Mouse (Mus musculus): ENCODE measurements around the gene Actrt2.

The Actrt2 gene

GRCm38 (mm10) chr4:154683068-154683752 lies 15.5 kb upstream of the Actrt2 start:
- DNase-seq (ENCODE audit: low read depth, low spot score): no peak

- DNase-seq (ENCODE audit: low read depth, low spot score): no peak
Measured at GRCm38 (mm10) chr4:154682311-154682710, 14.6 kb upstream of the Actrt2 start.

GRCm38 (mm10) chr4:154675441-154676000 lies 7.9 kb upstream of the Actrt2 start:
- no peak for DNase-seq (ENCODE audit: low read depth, low spot score)

GRCm38 (mm10) chr4:154674966-154675365 lies 7.3 kb upstream of the Actrt2 start:
- DNase-seq (ENCODE audit: low read depth, low spot score): no peak

- no peak for DNase-seq (ENCODE audit: low read depth, low spot score)
Measured at GRCm38 (mm10) chr4:154674541-154674940, 6.9 kb upstream of the Actrt2 start.

- no peak for DNase-seq (ENCODE audit: low read depth, low spot score)
Measured at GRCm38 (mm10) chr4:154673986-154674385, 6.3 kb upstream of the Actrt2 start.

GRCm38 (mm10) chr4:154672027-154672426 lies 4.4 kb upstream of the Actrt2 start:
- no peak for DNase-seq (ENCODE audit: low read depth, low spot score)

- no peak for DNase-seq (ENCODE audit: low read depth, low spot score)
Measured at GRCm38 (mm10) chr4:154671232-154671912, 3.7 kb upstream of the Actrt2 start.

- no peak for DNase-seq (ENCODE audit: low read depth, low spot score)
Measured at GRCm38 (mm10) chr4:154662681-154663215, 4.9 kb downstream of the Actrt2 start.

- DNase-seq (ENCODE audit: low read depth, low spot score): no peak
Measured at GRCm38 (mm10) chr4:154661256-154661655, 6.4 kb downstream of the Actrt2 start.

GRCm38 (mm10) chr4:154660025-154660424 lies 7.6 kb downstream of the Actrt2 start:
- DNase-seq (ENCODE audit: low read depth, low spot score): no peak

- DNase-seq (ENCODE audit: low read depth, low spot score): no peak
Measured at GRCm38 (mm10) chr4:154655134-154655910, 12.3 kb downstream of the Actrt2 start.

GRCm38 (mm10) chr4:154652494-154652893 lies 15.2 kb downstream of the Actrt2 start:
- DNase-seq (ENCODE audit: low read depth, low spot score): no peak

GRCm38 (mm10) chr4:154649083-154649747 lies 18.5 kb downstream of the Actrt2 start:
- DNase-seq (ENCODE audit: low read depth, low spot score): no peak

GRCm38 (mm10) chr4:154642496-154642895 lies 25.2 kb downstream of the Actrt2 start:
- DNase-seq (ENCODE audit: low read depth, low spot score): no peak

- DNase-seq (ENCODE audit: low read depth, low spot score): no peak
Measured at GRCm38 (mm10) chr4:154641296-154642110, 26.2 kb downstream of the Actrt2 start.

- no peak for DNase-seq (ENCODE audit: low read depth, low spot score)
Measured at GRCm38 (mm10) chr4:154640443-154641295, 27.0 kb downstream of the Actrt2 start.

- no peak for DNase-seq (ENCODE audit: low read depth, low spot score)
Measured at GRCm38 (mm10) chr4:154639591-154640442, 27.9 kb downstream of the Actrt2 start.

- DNase-seq (ENCODE audit: low read depth, low spot score): no peak
Measured at GRCm38 (mm10) chr4:154639126-154639525, 28.5 kb downstream of the Actrt2 start.
